Mouse (Mus musculus): Measurements from ENCODE around the gene Sppl2b.

DNA sequence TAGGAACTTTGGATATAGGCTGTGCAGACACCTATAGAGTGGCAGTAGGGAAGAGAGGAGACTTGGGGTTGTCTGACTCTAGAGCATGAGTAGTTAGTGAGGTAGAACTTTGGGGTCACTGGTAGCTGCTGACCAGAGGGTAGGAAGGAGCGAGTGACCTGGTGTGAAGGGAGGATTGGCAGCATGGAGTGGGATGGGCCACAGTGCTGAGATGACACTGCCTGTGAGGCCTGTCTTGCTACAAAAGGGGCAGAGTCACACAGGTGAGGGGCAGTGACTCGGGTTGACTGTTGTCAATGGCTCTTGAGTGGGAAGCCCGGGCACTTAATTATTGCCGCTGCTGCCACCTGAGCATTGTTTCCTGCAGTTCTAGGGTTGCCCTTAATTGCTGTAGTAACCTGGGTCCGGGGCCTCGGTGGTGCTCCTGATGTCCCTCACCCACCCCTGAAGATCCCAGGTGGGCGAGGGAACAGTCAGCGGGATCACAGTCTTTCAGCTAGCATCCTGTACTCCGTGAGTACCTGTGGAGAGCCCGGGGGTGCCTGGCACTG lies 27.1 kb upstream of the Sppl2b start:
- TF ChIP-seq CTCF (IDR thresholded peaks at IDR 0.05; ENCODE audit: insufficient read depth, low read depth, low read length) (no peak), POLR2A (IDR thresholded peaks at IDR 0.05; ENCODE audit: insufficient read depth, low read depth, low read length) (no peak)

Data from olfactory bulb, adult 2 months (tissue).